Mouse (Mus musculus) intestine, embryonic 15.5 days (tissue): ENCODE data around the gene Wwc1. TPM values are rescaled to one million over a fixed set of nuclear protein-coding genes. Genes with fewer than 3 reads are reported as not detected.
A peak's percentile ranks its signal among the peaks of the same experiment; 100 is the strongest.

ENCODE experiments used
- ATAC-seq: fragments of 200-750 bp; cut with Nextera tagmentation; 2 replicates; pipeline ENCODE4 v1.8.0; 2017; ENCODE audit warnings: moderate TSS enrichment, moderate library complexity
- H3K27ac ChIP-seq: fragments of 300-500 bp; sonication (generic); 2 replicates; pipeline ENCODE4 v1.5.1; 2015; ENCODE audit warnings: mild to moderate bottlenecking, inconsistent platforms
- H3K27me3 ChIP-seq: fragments of 300-500 bp; sonication (generic); replicated peaks from 2 replicates; pipeline ENCODE4 v1.6.1; 2015; ENCODE audit warnings: inconsistent platforms
- H3K36me3 ChIP-seq: fragments of 300-500 bp; sonication (generic); 2 replicates; pipeline ENCODE4 v1.6.1; 2015; ENCODE audit warnings: inconsistent platforms
- H3K4me1 ChIP-seq: fragments of 300-500 bp; sonication (generic); replicated peaks from 2 replicates; pipeline ENCODE4 v1.6.1; 2015; ENCODE audit warnings: inconsistent platforms
- H3K4me2 ChIP-seq: fragments of 300-500 bp; sonication (generic); replicated peaks from 2 replicates; pipeline ENCODE4 v1.6.1; 2015; ENCODE audit warnings: mild to moderate bottlenecking, inconsistent platforms
- H3K4me3 ChIP-seq: fragments of 300-500 bp; sonication (generic); replicated peaks from 2 replicates; pipeline ENCODE4 v1.5.1; 2015; ENCODE audit warnings: inconsistent platforms
- H3K9ac ChIP-seq: fragments of 300-500 bp; sonication (generic); 2 replicates; pipeline ENCODE4 v1.6.1; 2015; ENCODE audit warnings: inconsistent platforms
- H3K9me3 ChIP-seq: fragments of 300-500 bp; sonication (generic); 2 replicates; pipeline ENCODE4 v1.6.1; 2016; ENCODE audit warnings: inconsistent platforms
- WGBS: fragments of 180-500 bp; shearing (Covaris S2); methylation state at CpG from one replicate; pipeline ENCODE4 v1.1.7; 2015; 5-methylcytosine and 5-hydroxymethylcytosine counted together
- polyA plus RNA-seq: library from polyadenylated mRNA; unstranded; fragments of >200 nt; fragmentation: Nextera tagmentation; extraction: Ambion mirVana; gene quantifications from 2 replicates; pipeline ENCODE4 v1.2.1, GENCODE M21; 2015

Wwc1 gene
- polyA plus RNA-seq, 1 experiment from 2014 or later = 14.1 TPM

GRCm38 (mm10) chr11:35970806-35971705 lies 9.3 kb downstream of the Wwc1 start:
- Histone ChIP-seq H3K27ac (peak overlapping the region; percentile 78), H3K4me3 (0 out of 2 replicates have a peak overlapping the region, but pooled peaks have one; percentile 3), H3K4me2 (peak overlapping the region; percentile 39), H3K27me3 (no peaks in the 10 kb centered on the region), H3K4me1 (peaks cover 12% of the 10 kb centered on the region; the same call in 1 of the 2 replicates), H3K9ac (no peak overlapping the region), H3K9me3 (no peaks in the 10 kb centered on the region), H3K36me3 (no peaks in the 10 kb centered on the region)
- WGBS = 59% methylated on average over 19 of the region's 19 CpGs
- ATAC-seq = peak; percentile 82

GRCm38 (mm10) chr11:35968291-35968690 lies 12.0 kb downstream of the Wwc1 start:
- ATAC-seq = no peak
- Histone ChIP-seq H3K9ac (no peak overlapping the region), H3K27me3 (no peaks in the 10 kb centered on the region), H3K27ac (no peak overlapping the region), H3K4me3 (no peak overlapping the region), H3K9me3 (no peaks in the 10 kb centered on the region), H3K4me2 (no peak overlapping the region), H3K4me1 (0 out of 2 replicates have a peak, but pooled peaks cover 6% of the 10 kb centered on the region), H3K36me3 (no peaks in the 10 kb centered on the region)
- WGBS = 88% methylated on average over 10 of the region's 10 CpGs

GRCm38 (mm10) chr11:35963981-35964549 lies 16.3 kb downstream of the Wwc1 start:
- Histone ChIP-seq H3K9ac (no peak overlapping the region), H3K4me3 (no peak overlapping the region), H3K27ac (peak overlapping the region; percentile 81), H3K27me3 (no peaks in the 10 kb centered on the region), H3K36me3 (no peaks in the 10 kb centered on the region), H3K4me1 (0 out of 2 replicates have a peak, but pooled peaks cover 9% of the 10 kb centered on the region), H3K9me3 (no peaks in the 10 kb centered on the region), H3K4me2 (peak overlapping the region; percentile 28; the same call in 1 of the 2 replicates)
- peak; percentile 88 for ATAC-seq
- 43% methylated on average over 9 of the region's 9 CpGs for WGBS

- peak overlapping the region; percentile 81 for H3K27ac ChIP-seq
- peak overlapping the region; percentile 28; the same call in 1 of the 2 replicates for H3K4me2 ChIP-seq
- 0 out of 2 replicates have a peak, but pooled peaks cover 9% of the 10 kb centered on the region for H3K4me1 ChIP-seq
- H3K27me3 ChIP-seq = no peaks in the 10 kb centered on the region
- no peaks in the 10 kb centered on the region for H3K36me3 ChIP-seq
- peak; percentile 77 for ATAC-seq
- H3K9ac ChIP-seq = no peak overlapping the region
- no peaks in the 10 kb centered on the region for H3K9me3 ChIP-seq
- WGBS = 33% methylated on average over 2 of the region's 2 CpGs
- H3K4me3 ChIP-seq = no peak overlapping the region
Observed at GRCm38 (mm10) chr11:35963554-35963953, 16.8 kb downstream of the Wwc1 start.

- H3K4me3 ChIP-seq = no peak overlapping the region
- H3K9ac ChIP-seq = no peak overlapping the region
- 0 out of 2 replicates have a peak, but pooled peaks cover 9% of the 10 kb centered on the region for H3K4me1 ChIP-seq
- no peaks in the 10 kb centered on the region for H3K36me3 ChIP-seq
- no peak overlapping the region for H3K4me2 ChIP-seq
- ATAC-seq = no peak
- no peaks in the 10 kb centered on the region for H3K9me3 ChIP-seq
- 89% methylated on average over 2 of the region's 2 CpGs for WGBS
- no peak overlapping the region for H3K27ac ChIP-seq
- H3K27me3 ChIP-seq = no peaks in the 10 kb centered on the region
Observed at GRCm38 (mm10) chr11:35962431-35962830, 17.9 kb downstream of the Wwc1 start.

- Histone ChIP-seq H3K27me3 (no peaks in the 10 kb centered on the region), H3K4me3 (no peak overlapping the region), H3K27ac (no peak overlapping the region), H3K4me2 (no peak overlapping the region), H3K36me3 (no peaks in the 10 kb centered on the region), H3K9me3 (no peaks in the 10 kb centered on the region), H3K9ac (no peak overlapping the region), H3K4me1 (0 out of 2 replicates have a peak, but pooled peaks cover 11% of the 10 kb centered on the region)
- WGBS = 58% methylated on average over 3 of the region's 3 CpGs
- no peak for ATAC-seq
Observed at GRCm38 (mm10) chr11:35959270-35959669, 21.1 kb downstream of the Wwc1 start.

GRCm38 (mm10) chr11:35955572-35955971 lies 24.8 kb downstream of the Wwc1 start:
- Histone ChIP-seq H3K9me3 (no peaks in the 10 kb centered on the region), H3K9ac (no peak overlapping the region), H3K4me1 (peaks cover 14% of the 10 kb centered on the region), H3K27me3 (no peaks in the 10 kb centered on the region), H3K27ac (no peak overlapping the region), H3K36me3 (no peaks in the 10 kb centered on the region), H3K4me2 (no peak overlapping the region), H3K4me3 (no peak overlapping the region)
- WGBS = 30% methylated on average over 3 of the region's 3 CpGs
- ATAC-seq = peak; percentile 84

- H3K27me3 ChIP-seq = no peaks in the 10 kb centered on the region
- ATAC-seq = no peak
- H3K27ac ChIP-seq = no peak overlapping the region
- WGBS = 83% methylated on average over 4 of the region's 4 CpGs
- no peak overlapping the region for H3K4me2 ChIP-seq
- no peak overlapping the region for H3K4me3 ChIP-seq
- H3K9ac ChIP-seq = no peak overlapping the region
- H3K9me3 ChIP-seq = no peaks in the 10 kb centered on the region
- H3K4me1 ChIP-seq = peaks cover 36% of the 10 kb centered on the region
- H3K36me3 ChIP-seq = no peaks in the 10 kb centered on the region
Observed at GRCm38 (mm10) chr11:35953179-35953578, 27.1 kb downstream of the Wwc1 start.

GRCm38 (mm10) chr11:35951727-35952065 lies 28.6 kb downstream of the Wwc1 start:
- Histone ChIP-seq H3K27me3 (no peaks in the 10 kb centered on the region), H3K4me3 (no peak overlapping the region), H3K4me1 (peaks cover 40% of the 10 kb centered on the region), H3K9ac (peak overlapping the region; percentile 6; the same call in 1 of the 2 replicates), H3K4me2 (peak overlapping the region; percentile 51), H3K27ac (peak overlapping the region; percentile 84), H3K9me3 (no peaks in the 10 kb centered on the region), H3K36me3 (no peaks in the 10 kb centered on the region)
- WGBS = 19% methylated on average over 4 of the region's 4 CpGs
- ATAC-seq = peak; percentile 73

- Histone ChIP-seq H3K9me3 (no peaks in the 10 kb centered on the region), H3K4me3 (no peak overlapping the region), H3K27me3 (no peaks in the 10 kb centered on the region), H3K36me3 (no peaks in the 10 kb centered on the region), H3K9ac (peak overlapping the region; percentile 6; the same call in 1 of the 2 replicates), H3K4me1 (peaks cover 40% of the 10 kb centered on the region), H3K4me2 (peak overlapping the region; percentile 51), H3K27ac (peak overlapping the region; percentile 84)
- peak; percentile 19 for ATAC-seq
- 46% methylated on average over 15 of the region's 15 CpGs for WGBS
Observed at GRCm38 (mm10) chr11:35951058-35951726, 29.1 kb downstream of the Wwc1 start.

- ATAC-seq = peak; percentile 23; the same call in 1 of the 2 replicates
- H3K27me3 ChIP-seq = no peaks in the 10 kb centered on the region
- WGBS = 58% methylated on average over 7 of the region's 7 CpGs
- H3K27ac ChIP-seq = peak overlapping the region; percentile 84; the same call in 1 of the 2 replicates
- no peaks in the 10 kb centered on the region for H3K36me3 ChIP-seq
- H3K9me3 ChIP-seq = no peaks in the 10 kb centered on the region
- H3K4me1 ChIP-seq = peaks cover 40% of the 10 kb centered on the region
- no peak overlapping the region for H3K4me2 ChIP-seq
- H3K9ac ChIP-seq = no peak overlapping the region
- no peak overlapping the region for H3K4me3 ChIP-seq
Observed at GRCm38 (mm10) chr11:35950466-35950865, 29.9 kb downstream of the Wwc1 start.

- 54% methylated on average over 3 of the region's 3 CpGs for whole genome bisulfite sequencing
- H3K36me3 ChIP-seq = no peaks in the 10 kb centered on the region
Observed at GRCm38 (mm10) chr11:35950011-35950410, 30.3 kb downstream of the Wwc1 start.

More at GRCm38 (mm10) chr11:35950011-35950410, 30.3 kb downstream of the Wwc1 start:
- Histone ChIP-seq H3K9me3 (no peaks in the 10 kb centered on the region), H3K4me3 (no peak overlapping the region), H3K27me3 (no peaks in the 10 kb centered on the region), H3K27ac (no peak overlapping the region), H3K4me1 (peaks cover 40% of the 10 kb centered on the region), H3K9ac (no peak overlapping the region), H3K4me2 (no peak overlapping the region)
- no peak for ATAC-seq
